Mouse (Mus musculus) leukemia stem cell, adult 10-12 weeks (primary cell): ENCODE results near the gene 9030025P20Rik. TPM values are rescaled to one million over a fixed set of nuclear protein-coding genes. Genes with fewer than 3 reads are reported as not detected.

Experiments
- polyA plus RNA-seq: library from polyadenylated mRNA; stranded (reverse); fragments of >175 nt; gene quantifications from 2 replicates; pipeline ENCODE4 v1.2.3, GENCODE M21; 2012; ENCODE audit warnings: low replicate concordance

9030025P20Rik gene
- polyA plus RNA-seq, result 3.6 and 4.3 TPM in 2 replicates

GRCm38 (mm10) chr17:14978362-14979038 lies at the start of gene 9030025P20Rik, which contains the start of gene Gm3417:
Gene 9030025P20Rik (plus strand): TSS chr17:14978468.
Gene Gm3417 (minus strand): TSS chr17:14978790.

GRCm38 (mm10) chr17:14943009-14943728 lies 35.1 kb upstream of the 9030025P20Rik start, which contains the start of the genes Wdr27 and 1600012H06Rik:
Gene Wdr27 (minus strand): TSS chr17:14943158.
Gene 1600012H06Rik (plus strand): TSS chr17:14943184.

DNA sequence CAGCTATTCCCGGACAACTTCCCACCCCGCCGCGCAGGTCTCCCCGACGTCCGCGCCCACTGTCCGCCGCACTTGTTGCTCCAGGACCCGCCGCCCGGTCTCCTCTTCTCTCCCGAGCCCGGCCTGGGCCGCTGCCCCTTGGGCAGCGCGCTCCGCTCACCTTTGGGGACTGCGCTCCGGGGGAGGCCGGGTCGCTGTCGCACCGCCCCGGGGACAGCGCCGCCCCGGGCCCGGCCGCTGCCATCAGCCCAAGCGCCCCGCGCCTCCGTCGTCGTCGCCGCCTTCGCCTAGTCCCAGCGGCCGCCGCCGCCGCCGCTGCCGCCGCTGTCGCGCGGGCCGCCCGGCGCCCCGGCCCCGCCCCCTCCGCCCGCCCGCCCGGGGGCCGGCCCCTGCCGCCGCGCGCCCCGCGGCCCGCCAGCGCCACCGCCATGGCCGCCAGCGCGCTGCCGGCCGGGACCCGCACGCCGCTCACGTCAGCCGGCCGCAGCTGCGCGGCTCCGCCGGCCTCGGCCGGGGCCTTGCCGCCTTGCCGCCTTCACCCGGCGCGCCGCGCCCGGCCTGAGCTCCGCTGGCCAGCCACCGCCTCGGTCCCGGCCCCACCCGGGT lies 17.2 kb upstream of the 9030025P20Rik start, which contains the start of gene Phf10:
TSS of gene Phf10 (minus strand) at position 323 of the 606 bp plus-strand sequence.

DNA sequence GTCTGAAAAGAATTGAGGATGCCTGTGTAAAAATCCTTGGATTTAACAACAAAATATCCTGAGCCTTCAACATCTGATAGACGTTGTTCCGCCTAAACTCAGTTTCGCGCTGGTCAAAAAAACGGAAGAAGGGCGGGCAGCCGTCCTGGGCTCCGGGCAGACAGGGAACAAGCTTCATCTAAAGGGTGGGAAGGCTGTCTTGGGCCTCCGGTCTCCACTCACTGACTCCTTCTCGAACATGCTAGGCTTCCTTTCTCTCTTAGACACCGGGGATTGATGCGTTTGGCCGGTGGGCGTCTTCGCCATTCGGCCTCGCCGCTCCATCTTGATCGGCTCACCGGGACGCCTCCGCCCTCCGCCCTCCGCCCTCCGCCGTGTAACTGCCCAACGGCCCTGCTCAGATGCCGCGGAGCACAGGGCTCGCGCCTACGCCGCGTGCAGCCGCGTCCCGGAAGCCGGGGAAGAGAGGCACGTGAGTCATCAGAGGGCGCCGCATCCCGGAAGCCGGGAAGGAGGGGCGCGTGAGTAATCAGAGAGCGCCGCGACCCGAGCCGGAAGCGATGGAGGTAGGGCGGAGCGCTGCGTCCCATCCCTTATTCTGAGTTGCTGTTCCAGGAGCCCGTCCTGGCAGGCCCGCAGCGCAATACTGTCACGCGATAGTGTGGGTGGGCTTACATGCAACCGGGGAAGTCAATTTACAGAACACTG lies 31.6 kb downstream of the 9030025P20Rik start, which contains the start of gene Gm3435:
TSS of gene Gm3435 (plus strand) at position 471 of the 708 bp plus-strand sequence.

Other genes starting within 250 kb of the 9030025P20Rik start
- gene Wdr27, start 35.3 kb upstream of the 9030025P20Rik start, polyA plus RNA-seq, result 0.96 TPM in 1 of 2 replicates, not detected in the other
- 0.57 and 1.5 TPM in 2 replicates for gene 1600012H06Rik, start 35.3 kb upstream of the 9030025P20Rik start, polyA plus RNA-seq
- 56.0 and 67.4 TPM in 2 replicates for gene Phf10, start 17.2 kb upstream of the 9030025P20Rik start, polyA plus RNA-seq
- 3.3 and 5.7 TPM in 2 replicates for gene Gm3417, start 322 bp downstream of the 9030025P20Rik start, polyA plus RNA-seq
- gene Gm3435, start 31.7 kb downstream of the 9030025P20Rik start, polyA plus RNA-seq, result 0.59 and 0.82 TPM in 2 replicates
- 1.7 and 3.6 TPM in 2 replicates for gene Ermard, start 62.7 kb downstream of the 9030025P20Rik start, polyA plus RNA-seq
- gene Tcte3, start 63.0 kb downstream of the 9030025P20Rik start, polyA plus RNA-seq, result 0.79 TPM in 1 of 2 replicates, not detected in the other
- 0.63 and 1.0 TPM in 2 replicates for gene Gm3448, start 63.1 kb downstream of the 9030025P20Rik start, polyA plus RNA-seq